Mouse (Mus musculus): ENCODE data around the gene Nlrp3.

DNA sequence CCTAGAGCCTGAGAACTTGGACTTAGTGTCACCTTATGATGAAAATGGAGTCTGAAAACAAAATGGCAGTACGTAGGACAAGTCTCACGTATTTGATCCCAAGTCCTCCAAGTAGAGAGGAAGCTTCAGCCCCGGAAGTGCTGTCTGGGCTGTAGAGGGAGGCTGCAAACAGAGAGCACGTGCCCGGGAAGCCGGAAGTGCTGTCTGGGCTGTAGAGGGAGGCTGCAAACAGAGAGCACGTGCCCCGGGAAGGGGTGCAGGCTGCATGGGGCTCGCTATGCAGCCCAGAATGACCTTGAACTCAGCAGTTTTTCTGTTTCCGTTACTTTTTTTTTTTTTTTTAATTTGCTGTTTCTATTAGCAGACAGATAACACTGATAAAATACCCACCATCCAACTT, 23.1 kb upstream of the Nlrp3 start:
- TF ChIP-seq CTCF (IDR thresholded peaks at IDR 0.05; ENCODE audit: insufficient read depth, low read length), result no peak
- no peak for TF ChIP-seq POLR2A (IDR thresholded peaks at IDR 0.05; ENCODE audit: borderline replicate concordance, extremely low read depth, low read depth, low read length)

Measured in lung, adult 2 months (tissue).